Mouse (Mus musculus): ENCODE measurements around the gene Itgax.

- TF ChIP-seq CTCF (IDR thresholded peaks at IDR 0.05) (peak; percentile 36), POLR2A (IDR thresholded peaks at IDR 0.05; ENCODE audit: insufficient read depth, low read depth, low read length) (no peak), EP300 (IDR thresholded peaks at IDR 0.05; ENCODE audit: insufficient read depth, low read depth, low read length) (no peak)
These were observed 24.1 kb upstream of the Itgax start for GRCm38 (mm10) chr7:128105246-128105645.

Data from heart, adult 2 months (tissue).